Mouse (Mus musculus) left cerebral cortex, adult 11 months (tissue): Measurements from ENCODE around the gene Filip1l.

Source experiments
- DNase-seq: peaks from one replicate; pipeline ENCODE4 v3.0.0; 2022; ENCODE audit warnings: low spot score

Gene Filip1l

DNA sequence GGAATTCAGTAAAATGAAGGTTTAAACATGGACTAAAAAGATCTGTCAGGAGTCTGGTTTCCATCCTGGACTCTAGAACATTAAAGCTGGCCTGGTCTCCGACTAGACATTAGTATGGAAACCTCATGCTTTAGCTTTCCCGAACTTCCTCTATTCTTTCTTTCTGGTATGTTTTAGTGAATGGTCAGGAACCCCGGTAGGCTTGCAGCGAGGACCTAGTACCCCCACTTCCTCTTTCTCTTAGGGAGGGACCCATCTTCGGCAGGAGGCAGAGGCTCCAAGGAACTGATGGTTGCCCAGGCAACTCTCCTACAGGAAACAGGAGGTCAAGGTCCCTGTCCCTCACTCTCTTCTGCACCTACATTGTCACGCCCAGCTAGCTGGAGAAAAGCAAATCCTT, 43.4 kb downstream of the Filip1l start:
- no peak for DNase-seq

DNA sequence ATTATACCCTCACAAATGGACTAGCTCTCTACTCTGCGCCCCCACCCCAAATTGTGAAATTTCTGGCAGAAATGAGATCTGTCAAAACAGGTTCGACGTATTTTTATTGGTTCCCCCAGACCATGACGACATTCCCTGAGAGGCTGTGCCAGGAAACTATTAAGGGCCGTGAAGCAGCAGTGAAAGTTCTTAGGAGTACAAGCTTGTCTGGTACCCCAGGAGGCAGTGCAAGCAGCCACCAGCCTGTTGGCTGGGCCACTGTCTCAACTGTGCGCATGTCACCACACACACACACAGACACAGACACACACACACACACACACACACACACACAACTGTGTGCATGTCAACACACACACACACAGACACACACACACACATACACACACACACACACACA, 45.0 kb downstream of the Filip1l start:
- DNase-seq: no peak

DNA sequence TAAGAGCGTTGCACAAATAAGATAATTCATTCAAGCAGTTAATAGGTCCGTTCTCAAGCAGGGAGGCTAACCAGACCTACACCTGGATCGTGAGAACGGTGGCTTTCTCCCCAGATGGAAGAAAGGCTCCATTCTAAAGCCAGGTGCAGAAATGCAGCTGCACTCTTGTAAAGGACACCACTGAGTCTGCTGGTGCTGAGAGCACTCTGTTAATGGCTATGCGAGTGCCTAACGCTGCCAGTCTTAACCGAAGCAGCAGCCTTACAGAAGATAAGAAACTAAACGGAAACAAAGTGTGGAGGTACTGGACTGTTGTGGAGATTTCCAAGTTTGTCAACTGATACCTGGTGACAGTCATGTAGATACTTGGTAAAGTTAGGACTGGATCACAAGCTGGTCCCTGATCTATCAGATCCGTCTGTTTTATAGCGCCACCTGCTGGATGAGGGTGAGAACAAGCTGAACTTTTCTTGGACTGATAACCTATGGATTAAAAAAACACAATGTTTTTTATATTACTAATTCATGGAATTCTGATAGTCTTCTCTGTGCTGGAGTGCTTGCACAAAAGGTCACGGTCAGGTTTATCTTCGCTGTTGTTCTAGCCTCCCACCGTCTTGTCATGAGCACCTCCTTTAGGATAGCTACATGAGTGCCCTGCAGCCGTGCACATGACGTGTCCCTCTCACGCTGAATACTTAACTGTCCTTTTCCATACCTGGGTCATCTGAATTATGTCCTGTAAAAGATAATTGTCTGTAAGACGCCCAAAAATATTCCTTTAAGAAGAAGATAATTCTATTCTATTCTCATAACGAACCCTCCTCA, 45.7 kb downstream of the Filip1l start:
- peak; percentile 41 for DNase-seq

DNA sequence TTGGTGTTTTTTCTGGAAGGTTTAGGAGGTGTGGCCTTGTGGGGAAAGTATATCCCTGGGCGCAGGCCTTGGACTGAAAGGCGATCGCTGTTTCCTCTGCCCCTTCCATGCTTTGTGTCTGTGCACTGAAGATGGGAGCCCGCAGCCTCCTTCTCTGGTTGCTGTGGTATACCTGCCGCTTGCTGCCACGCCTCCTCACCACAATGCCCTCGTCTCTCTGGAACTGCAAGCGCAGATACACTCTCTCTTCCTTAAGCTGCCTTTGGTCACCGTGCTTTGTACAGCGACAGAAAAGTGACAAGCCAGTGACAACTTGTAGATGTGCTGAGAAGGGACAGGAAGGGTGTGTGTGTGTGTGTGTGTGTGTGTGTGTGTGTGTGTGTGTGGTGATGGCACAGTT, 46.7 kb downstream of the Filip1l start:
- no peak for DNase-seq

DNA sequence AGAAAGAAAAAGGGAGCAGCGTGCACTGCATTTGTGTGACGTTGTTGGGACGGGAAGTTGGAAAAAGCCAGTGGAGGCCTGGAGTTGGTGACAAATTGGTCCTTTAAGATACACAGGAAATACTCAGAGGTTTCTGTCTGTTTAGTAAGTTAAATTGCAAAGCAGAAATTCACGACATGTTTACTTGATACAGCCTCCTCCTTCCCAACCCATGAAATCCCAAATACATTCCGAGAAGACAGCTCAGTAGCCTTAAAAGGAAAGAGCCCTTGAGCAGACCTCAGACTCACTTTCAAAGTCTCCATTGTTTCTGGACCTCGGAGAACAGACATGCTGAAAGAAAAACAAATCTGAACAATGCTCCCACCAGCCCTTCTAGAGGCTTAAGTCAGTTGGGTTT, 48.8 kb downstream of the Filip1l start:
- no peak for DNase-seq

DNA sequence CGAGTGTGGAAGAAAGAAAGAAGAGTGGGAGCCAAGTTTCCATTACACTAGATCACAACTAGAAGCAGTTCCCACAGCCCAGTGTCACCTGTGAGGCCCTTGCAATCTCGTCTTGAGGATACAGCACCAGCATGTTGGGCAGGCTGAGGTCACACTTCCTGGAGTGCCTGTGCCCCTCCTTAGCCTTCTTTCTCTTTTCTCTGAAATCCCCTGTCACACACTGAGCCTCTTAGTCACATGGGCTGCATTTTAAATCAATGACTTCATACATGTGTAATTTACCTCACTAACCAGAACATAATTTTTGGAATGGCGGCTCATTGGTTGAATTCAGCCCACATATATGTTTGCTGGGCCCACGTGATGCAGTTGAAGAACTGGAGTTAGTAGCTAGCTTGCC, 50.0 kb downstream of the Filip1l start:
- DNase-seq: no peak

DNA sequence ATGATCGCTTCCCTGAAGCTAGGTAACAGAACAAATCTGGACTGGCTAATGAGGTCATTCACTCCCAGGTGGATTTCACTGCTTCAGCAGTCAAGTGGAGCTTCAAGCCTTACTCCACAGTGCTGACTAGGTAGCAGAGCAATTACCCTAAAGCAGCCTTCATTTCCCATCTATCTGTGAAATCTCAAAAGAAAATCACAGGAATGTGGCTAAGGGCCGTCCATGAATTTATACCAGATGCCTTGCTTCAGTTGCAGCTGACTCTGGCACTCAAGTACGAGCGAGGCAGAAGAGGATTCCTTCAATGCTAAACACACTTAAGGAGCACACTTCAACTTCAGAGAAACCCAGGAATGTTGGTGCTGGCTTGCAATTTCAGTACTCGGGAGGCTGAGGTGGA, 50.9 kb downstream of the Filip1l start:
- DNase-seq: no peak

DNA sequence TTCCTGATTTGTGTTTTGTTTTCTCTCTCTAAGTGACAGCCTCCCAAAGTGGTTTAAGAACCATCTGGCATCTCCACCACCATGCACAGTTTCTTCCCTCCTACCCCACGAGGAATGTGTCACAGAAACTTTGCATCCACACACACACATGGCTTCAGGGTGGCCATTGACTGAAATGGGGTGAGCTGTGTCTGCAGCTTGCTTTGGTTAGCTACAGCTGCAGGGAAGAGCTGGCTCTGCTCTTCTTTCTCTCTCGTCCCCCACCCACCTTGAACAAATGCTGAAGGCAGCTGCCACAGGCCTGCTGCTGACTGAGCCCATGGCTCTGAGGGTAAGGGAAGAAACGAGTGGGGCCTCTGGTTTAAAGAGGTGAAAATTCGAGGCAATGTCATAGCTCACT, 59.9 kb downstream of the Filip1l start:
- no peak for DNase-seq

DNA sequence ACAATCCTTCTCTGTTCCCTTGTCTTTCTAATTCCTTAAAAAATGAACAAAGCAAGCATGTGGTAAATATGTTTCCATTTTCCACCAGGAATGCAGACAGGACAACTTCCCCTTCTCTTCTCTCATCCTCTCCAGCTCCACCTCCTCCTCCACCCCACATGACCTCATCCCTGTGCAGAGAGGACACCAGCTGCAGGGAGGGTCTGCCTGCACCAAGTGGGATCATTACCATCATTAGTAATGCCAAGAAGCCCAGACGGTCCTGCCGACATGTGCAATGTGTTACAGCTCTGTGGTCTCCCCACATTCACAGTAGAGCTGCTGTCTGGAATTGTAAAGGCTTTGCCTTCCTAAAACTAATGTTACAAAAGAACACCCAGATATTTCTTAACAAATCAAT, 63.2 kb downstream of the Filip1l start:
- DNase-seq: no peak

DNA sequence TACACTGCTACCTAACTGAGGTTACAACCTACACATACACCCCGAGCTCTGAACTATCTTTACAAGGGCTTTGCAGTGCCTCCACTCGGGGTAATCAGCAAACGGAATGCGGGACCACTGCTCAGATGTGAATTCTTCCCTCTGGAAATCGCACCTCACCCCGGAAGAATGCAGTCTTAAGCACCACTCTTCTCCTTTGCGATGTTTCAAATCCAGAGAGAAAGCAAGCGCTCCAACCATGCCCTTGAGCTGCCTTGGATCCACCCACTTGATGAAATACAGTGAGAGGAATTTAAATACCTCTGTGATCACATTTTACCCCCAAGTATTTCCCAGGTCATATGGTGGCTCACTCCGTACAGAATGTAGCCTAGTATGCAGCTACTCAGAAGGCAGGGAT, 64.1 kb downstream of the Filip1l start:
- DNase-seq: no peak

DNA sequence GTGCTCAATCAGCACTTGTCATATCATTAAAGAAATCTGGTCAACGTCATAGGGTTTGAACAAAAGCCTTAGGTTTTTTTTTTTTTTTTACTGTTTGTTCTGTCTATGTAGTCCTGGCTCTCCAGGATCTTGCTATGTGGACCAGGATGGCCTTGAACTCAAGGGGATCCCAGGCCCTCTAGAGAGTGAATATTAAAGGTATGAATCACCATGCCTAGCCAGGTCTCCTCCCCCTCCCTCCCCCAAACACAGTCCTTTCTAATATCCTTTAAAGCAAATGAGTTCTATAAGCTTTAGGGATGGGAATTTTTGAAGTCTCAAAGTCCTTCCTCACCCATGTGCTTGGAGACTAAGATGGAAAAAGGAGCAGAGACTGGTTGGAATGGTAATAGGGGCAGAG, 65.1 kb downstream of the Filip1l start:
- no peak for DNase-seq

DNA sequence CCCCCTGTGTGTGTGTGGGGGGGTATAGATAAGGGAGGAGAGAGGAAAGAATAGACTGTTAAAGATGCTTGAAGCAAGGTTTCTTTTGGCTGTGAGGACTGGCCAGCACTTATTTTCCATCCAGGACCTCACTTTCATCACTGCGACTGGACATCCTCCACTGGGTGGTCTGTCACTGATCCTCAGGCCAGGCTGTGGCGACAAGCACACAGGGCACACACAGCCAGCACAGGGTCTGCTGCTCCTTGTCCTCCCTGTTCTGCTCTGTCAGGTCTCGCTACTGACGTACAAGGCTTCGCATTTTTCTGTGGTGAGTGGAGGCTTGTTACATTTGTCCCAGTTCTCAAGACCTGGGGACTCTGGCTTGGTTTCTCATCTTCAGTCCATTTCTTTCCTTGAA, 66.4 kb downstream of the Filip1l start:
- no peak for DNase-seq

DNA sequence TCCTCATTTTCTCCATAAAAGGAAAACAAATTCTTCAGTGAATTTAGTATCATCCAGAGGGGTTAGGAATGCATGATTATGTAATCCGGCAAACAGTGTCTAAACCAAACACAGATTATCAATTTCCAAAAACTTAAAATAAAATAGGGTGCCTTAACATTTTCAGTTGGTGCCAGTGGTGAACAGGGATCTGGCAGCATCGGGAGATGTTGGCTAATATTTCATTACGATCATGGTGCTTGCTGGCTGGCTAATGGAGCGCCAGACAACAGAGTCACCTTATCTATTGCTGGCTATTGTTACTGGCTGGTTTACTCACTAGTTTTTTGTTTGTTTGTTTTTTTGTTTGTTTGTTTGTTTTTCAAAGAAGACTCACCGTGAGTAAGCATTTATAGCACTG, 67.0 kb downstream of the Filip1l start:
- no peak for DNase-seq

DNA sequence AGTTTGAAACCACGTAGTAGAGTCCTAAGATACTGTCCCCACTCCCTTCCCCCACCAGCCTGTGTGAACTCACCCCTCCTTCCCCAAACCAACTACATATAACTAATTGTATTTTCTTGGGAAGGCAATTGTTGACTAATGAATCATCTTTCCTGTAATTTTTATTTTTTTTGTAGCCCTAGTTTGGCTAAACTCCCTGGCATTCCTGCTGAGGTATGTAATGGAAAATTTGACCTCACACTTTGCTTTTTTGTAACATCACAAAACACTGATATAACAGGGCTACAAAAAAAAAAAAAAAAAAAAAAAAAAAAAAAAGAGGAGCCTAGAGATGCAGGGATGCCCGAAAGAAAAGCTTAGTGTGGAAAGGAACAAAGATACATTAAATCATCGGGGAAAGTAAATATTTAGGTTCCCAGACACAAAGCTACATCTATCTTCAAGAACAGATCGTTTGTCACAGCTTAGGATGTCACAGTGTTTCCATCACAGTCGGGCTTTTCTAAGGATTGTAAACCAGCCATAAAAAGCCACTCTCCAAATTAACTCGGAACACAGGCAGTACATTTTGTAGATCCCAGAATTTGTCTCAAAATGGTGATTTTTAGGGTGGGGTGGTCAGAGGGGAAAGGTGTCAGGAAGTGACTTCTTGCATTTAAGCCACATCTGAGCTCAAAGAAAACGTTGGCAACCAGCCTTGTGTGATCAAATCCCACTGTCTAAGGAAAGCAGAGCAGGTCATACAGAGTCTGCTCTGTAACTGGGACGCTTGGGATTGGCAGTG, 68.1 kb downstream of the Filip1l start:
- DNase-seq: no peak

DNA sequence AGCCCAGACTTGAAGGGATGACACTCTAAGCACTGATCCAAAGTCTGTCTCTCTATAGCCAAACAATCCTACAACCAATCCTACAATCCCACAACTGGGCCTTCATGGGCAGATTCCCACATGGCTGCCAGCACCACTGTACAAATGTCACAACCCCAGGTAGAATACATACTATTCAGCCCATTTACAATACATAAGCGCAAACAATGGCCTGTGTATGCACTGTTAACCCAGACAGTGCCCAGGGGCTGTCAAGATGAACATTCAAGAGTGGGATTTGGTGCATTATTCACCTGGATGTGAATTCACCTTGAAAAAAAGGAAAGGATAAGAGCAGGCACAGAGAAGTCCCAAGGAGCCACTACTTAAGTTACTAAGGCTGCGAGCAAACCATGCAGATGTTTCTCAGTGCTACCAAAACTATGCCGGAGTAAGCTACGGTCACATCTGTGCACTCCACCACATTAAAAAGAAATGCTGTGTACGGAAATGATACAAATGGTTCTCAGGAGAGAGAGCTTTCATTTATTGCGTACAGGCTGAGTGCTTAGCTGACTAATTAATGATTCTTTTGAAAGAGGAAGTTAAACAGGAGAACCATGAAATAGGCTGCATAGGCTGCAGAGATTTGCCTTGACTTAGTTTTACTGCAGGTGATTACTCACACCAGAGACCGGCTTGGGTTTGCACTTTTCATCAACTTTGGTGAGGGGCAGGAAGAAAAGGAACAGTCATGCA, 69.0 kb downstream of the Filip1l start:
- no peak for DNase-seq

DNA sequence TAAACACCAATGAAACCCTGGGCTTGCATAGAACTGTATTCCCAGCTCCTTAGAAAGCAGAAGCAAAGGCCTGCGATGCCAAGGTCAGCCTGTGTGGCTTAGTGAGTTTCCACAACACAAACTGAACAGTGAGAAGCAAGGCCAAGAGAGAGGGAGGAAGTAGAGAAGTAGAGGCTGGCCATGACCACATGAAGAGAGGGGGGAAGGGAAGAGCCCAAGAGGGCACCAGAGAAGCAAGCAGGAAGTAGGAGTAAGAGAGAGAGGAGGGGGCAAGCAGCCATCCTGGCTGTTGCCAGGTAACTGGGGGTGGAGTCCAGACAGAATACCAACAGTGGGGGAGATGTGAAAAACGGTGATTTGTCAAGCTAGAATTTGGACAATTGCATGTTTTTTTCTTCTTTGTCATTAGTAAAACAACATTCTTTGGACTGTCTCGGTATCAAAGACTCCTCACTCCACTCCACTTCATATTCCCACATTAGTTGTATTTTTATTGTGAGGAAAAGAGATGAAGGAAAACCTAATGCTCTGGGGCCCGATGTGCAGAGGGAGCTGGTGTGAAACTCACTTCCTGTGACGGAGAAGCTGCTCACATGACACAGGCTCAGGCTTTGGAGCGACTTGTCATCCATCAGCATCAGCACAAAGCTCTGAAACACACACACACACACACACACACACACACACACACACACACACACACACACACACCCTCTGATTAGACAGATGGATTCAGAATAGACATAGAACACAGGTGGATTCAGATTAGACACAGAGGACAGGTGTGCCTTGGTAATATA, 70.3 kb downstream of the Filip1l start:
- no peak for DNase-seq

DNA sequence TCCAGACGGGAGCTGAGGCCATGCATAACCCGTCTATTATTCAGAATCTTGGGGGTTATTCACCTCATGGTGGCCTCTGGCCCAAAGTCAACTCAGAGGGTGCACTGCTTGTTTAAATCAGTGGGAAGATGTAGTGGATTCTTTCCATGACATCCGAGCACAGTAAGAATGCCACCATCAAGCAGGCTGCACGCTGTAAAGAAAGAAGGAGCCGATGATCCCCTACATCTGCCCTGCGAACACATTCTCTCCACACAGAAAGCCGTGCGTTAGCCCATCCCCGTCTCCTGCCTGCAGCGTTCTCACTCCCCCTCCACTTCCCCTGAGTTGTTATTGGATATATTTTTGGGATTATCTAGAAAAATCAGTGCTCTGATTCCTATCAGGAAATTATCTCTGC, 73.8 kb downstream of the Filip1l start:
- DNase-seq: no peak

DNA sequence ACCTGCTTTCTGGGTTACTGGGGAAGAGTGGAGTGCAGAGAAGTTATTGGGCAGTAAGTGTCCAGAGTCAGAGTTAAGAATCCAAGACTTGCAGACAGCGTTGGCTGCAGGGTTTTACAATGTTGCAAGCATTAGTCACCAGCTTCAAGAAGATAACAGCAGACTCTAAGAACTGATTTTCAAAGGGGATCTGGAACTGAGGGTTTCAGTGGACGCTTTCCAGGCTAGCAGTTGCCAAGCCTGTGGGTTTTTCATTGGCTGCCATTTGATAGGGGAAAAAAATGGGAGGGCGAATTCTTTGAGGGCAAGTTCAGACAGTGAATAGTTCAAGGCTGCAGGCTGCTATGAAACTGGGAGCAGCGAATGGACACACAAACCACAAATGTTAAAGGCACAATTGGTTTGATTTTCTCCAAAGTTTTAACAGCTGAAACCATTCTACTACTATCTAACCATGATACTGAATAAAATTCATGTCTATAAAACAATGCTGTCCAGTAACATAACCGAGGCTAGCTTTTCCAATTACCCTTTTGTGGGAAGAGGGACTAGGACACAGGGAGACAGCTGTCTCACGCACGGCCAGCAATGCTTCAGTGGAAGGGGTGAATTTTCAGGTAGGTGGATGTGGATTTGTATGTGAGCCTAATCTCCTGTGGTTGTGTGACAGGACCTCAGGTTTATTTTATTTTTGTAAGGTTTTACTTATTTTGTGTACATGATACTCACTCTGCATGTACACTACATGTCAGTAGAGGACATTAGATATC, 74.8 kb downstream of the Filip1l start:
- no peak for DNase-seq

DNA sequence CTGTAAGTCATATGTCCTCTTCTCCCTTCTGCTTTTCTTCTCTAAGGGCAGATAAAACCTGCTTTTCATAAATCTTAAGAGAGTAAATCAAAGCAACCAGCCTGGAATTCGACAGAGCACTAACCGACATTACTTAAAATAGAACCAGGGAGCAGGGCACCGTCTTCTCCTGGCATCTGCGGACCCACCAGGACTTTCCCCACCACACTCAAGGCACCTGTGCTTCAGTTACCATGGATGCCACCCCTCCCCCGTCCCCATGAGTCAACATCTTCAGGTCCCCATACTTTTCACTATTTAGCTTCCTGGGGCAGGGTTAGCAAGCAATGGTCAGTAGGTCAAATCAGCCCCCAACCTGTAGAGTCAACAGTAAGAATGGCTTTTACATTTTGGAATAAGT, 76.1 kb downstream of the Filip1l start:
- DNase-seq: no peak

DNA sequence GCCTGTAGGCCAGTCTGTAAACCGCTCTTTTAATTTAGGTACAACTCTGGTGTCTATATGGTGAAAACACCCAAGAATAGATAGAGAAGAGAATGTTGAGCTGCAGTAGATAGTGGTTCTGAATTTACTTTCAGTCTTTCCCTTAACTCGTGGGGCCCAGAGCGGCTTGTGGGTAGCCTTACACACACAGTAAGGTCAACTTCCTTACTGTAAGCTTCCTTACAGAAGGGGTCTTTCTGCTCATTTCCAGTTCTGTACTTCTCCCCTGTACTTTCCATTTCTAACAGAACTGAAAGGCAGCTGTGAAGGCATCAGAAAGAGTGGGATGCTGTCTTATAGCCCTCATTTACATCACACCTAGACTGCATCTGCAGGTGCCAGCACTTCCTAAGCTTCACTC, 78.4 kb downstream of the Filip1l start:
- no peak for DNase-seq

DNA sequence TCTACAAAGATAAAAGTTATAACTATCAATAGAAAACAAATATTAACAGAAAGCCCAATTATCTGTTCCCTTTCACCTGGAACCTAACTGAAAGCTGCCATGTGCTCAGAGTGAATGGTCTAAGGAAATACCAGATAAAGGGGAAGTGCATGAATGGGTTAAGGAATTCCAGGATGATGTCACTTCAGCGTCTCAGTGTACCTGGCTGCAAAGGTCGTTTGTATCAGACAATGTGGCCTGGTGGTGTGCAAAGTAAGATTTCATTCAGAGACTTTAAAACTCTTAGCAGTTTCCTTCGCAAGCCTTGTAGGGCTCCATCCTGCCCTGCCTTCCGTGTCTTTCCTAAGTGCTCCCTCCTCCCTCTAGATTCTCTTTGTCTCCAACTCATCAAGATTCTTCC, 80.3 kb downstream of the Filip1l start:
- no peak for DNase-seq
